Mouse (Mus musculus) embryo, embryonic 11.5 days (tissue): Measurements from ENCODE around the gene Ablim2.

ENCODE experiments used
- DNase-seq: peaks from one replicate; pipeline ENCODE4 v3.0.0-alpha.2; 2012; ENCODE audit warnings: low read depth, low spot score

The Ablim2 gene

DNA sequence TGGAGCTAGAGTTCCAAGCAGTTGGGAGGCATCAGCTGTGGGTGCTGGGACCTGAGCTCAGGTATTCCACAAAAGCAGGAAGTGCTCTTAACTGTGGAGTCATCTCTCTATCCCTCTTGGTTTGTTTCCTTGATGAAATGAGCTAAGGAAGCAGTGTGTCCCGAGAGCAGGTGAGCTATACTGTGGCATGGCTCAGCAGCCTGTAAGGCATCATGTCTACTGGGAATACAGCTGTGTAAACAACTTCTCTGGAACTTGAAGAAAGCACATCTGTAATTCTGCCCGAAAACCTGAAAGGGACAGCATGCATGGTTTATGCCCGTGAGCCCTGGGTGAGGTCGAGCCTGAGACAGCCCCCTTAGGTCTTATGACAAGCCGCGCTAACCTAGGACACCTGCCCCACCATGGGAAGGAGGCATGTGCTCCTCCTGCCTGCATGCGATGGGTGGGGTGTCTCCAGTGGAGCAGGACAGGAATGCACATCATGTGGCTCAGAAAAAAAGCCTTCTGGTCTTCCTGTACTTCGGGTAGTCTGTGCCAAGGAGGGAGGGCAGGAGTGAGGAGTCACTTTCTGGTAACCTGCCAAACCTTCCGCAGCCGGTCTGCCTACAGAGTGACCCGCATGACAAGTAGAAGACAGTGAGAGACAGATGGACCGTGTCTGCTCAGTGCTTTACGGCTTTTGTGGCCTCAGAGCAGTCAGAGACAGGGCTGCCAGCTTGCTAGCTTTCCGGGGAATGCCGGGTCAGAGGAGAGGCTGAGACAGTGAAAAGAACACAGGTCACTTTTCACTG, 150.2 kb downstream of the Ablim2 start:
- DNase-seq = no peak

GRCm38 (mm10) chr5:35908626-35909443, 151.2 kb downstream of the Ablim2 start:
- no peak for DNase-seq

DNA sequence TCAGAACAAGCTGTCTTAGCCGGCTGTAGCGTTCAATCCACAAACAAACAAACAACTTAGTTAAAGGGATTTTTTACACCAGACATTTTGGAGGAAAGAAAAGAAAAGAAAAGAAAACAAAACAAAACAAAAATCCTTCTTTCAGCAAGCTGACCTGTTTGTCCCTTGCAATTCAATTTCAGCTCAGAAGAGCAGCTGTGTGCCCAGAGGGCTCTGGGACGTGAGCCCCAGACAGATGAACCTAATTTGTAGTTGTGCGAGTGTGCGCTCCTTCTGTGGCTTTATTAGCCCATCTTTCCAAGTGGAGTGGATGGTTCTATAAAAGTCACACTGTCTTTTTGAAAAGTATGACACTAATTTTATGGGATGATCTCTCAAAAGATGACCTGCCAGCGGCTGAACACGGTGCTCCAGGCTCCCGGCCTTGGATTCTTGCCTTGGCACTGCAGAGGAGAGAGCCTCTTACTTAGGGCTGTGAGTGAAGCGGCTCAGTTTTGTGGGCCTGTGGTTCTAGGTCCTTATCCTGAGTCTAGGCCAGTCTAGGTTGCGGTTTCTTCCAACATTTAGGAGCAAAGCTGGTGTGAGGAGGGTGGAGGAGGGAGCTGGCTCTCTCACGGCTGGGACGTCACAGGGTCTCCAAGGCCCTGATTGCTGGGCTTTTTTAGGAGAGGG, 158.1 kb downstream of the Ablim2 start:
- no peak for DNase-seq

DNA sequence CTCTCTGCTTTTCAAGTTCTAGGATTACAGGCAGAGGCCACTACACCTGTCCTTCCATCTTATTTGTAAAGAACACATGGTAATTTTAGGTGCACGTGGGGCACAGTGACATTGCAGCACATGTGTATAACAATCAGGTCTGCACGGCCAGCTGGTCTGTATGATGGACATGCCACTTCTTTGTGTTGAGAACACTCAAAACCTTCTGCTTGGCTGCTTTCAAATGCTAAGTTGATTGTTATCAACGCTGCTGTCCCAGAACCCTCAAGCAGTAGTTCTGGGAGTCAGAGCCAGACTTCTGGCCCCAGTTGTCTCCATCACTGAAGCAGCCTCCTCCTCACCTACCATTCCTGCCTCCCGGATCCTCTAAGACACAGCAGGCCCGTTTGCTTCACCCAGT, 159.0 kb downstream of the Ablim2 start:
- no peak for DNase-seq

DNA sequence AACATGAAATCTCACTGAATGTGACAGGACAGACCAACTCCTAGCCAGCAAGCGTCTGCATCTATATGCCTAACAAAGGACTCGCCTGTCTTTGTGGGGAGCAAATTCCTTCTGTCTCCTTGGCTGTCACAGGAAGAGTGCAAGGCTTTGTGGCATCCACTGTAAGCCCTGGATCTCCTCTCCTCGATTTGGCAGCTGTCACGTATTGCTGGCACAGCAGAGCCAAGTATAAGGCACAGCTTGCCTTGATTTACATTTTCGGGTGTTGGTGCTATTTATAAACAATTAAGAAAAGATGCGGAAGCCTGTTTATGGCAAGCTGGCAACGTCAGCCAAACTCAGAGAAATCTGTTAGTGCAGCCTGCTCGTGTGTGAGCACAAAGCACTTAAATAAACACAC, 160.7 kb downstream of the Ablim2 start:
- no peak for DNase-seq

- no peak for DNase-seq
These were observed 162.4 kb downstream of the Ablim2 start for GRCm38 (mm10) chr5:35920076-35920475.

- DNase-seq = no peak
These were observed 162.9 kb downstream of the Ablim2 start for GRCm38 (mm10) chr5:35920557-35920956.

DNA sequence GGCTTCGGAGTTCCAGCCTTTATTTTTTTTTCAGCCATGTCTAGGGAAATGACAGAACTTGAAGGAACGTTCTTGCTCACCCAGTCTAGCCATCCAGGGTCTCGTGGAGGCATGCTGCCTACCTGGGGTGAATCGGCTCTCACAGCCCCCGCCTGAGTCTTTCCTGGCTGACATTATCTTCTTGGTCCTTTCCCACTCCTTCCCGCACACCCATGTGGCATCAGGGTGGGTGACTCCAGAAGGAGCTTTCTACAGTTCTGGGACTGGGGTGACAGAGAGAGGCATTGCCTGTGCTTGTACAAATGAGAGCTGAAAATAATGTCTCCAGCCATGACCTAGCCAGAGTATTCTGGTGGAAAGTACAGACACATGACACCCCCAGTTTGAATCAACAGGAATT, 163.5 kb downstream of the Ablim2 start:
- DNase-seq = no peak

DNA sequence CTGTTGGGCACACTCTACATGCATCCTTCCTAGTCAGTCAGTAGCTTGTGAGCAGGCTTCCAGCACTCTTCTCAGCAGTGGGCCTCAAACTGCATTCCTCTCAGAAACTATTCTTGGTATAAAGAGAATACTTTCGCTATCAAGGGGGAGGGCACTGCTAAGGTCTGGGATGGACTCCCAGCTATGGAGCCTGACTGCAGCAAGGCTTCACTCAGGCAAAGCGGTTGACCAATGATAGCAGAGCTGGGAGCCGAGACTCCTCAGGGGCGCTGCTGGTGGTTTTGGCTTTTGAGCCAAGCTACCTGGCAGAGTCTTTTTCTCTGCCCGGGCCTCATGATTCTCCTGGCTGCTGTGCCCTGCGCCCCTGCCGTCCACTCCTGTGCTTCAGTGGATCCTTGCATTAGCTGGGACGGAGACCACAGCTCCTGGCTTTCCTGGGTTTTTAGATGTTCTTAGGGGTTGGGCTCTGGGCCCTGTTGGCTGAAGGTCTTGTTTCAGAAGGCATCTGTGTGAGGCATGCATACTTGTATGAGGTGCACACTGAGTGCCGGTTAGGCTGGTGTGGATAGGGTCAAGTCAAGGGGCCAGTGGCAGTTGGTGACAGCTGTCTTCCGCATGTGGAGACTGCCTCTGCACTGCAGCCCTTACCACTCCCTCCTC, 164.0 kb downstream of the Ablim2 start:
- no peak for DNase-seq

GRCm38 (mm10) chr5:35923448-35923847, 165.8 kb downstream of the Ablim2 start:
- DNase-seq = no peak

GRCm38 (mm10) chr5:35925171-35925634, 167.5 kb downstream of the Ablim2 start:
- DNase-seq = no peak

DNA sequence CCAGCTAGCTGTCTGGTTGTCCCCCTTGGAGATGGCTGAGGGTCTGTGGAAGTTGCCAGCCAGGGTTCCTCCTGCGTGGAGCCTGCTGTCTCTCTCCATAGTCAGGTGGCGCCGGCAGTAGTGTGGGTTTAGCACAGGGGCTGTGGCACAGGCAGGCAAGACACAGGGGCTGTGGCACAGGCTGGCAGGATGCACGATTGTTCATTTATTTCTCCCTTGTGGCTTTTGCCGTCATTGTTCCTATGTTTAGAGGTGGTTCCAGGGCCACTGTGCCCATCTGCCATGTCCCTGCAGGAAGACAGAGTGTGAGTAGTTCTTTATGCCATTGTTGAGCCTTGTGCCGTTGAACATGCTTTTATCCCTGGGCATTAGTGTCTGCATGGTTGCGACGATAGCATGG, 168.8 kb downstream of the Ablim2 start:
- no peak for DNase-seq

DNA sequence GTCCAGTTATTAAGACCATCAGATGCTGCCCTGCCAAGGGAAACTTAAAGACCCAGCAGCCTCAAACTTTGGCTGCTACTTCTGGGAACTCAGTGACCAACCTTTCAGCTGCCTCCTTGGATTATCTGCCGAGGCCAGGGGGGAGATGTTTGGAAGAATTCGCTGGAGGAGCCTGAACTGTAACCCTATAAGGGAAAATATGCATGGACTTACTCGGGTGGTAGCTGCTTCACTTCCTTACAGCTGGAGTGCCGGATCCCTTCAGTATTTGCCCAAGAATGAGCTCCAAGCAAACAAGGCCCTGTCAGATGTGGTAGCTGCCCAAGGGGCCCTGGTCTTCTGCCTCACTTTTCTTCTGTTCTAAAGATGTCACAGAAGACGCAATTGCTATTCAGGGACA, 173.6 kb downstream of the Ablim2 start:
- no peak for DNase-seq

GRCm38 (mm10) chr5:35933059-35933458, 175.4 kb downstream of the Ablim2 start:
- no peak for DNase-seq
